Mouse (Mus musculus) urinary bladder, postnatal 14 days (tissue): ENCODE measurements around the gene Fscn1.

Experiments
- DNase-seq: peaks from one replicate; pipeline ENCODE4 v3.0.0; 2021; ENCODE audit warnings: low spot score

The Fscn1 gene

DNA sequence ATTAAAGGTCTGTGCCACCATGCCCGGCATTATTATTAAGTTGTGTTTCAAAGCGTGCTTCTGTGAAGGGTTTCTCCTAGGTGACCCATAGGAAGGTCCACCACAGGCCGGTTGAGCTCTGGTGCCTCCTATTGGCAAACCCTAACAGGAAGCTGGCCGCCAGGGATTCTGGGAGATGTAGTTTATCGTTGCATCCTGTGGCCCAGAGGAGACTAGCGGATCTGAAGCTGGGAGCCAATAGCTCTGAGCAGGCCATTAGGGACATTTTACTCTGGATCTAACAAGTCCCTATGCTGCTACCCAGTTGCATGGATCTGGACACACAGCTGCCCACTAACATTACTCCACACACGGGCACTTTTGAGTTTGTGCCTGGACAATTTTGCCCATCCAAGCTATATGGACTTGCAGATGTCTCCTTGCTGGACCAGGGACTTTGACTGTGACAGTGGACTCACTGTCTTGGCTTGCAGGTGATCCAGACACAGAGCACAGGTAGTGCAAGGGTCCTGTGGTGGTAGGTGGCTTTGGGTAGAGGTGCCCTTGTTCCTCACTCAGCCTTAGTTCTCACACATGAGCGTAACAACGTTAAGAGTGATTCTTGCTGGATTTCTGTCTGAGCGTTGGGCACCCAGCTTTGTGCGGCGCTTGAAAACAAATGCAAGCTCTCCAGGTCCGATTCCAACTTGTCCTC lies 24.4 kb upstream of the Fscn1 start:
- DNase-seq = peak; percentile 79

GRCm38 (mm10) chr5:142936336-142936719 lies 23.8 kb upstream of the Fscn1 start:
- peak; percentile 78 for DNase-seq

GRCm38 (mm10) chr5:142937956-142938727 lies 22.0 kb upstream of the Fscn1 start:
- peak; percentile 46 for DNase-seq

DNA sequence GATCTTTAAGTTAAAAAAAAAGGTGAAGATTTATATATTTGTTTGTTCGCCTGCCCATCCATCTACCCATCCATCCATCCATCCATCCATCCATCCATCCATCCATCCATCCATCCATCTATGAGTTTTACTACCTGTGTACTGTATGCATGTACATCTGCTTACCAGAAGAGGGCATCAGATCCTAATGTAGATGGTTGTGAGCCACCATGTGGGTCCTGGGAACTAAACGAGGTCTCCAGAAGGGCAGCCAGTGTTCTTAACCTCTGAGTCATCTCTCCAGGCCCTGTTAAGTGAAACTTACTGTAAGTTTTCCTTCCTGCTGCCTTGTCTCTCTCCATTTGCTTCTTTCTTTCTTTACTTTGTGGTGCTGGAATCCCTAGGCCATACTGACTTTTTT lies 19.8 kb upstream of the Fscn1 start:
- no peak for DNase-seq

GRCm38 (mm10) chr5:142944979-142945682 lies 15.0 kb upstream of the Fscn1 start:
- DNase-seq = peak; percentile 47

GRCm38 (mm10) chr5:142947460-142947859 lies 12.7 kb upstream of the Fscn1 start:
- DNase-seq = no peak

GRCm38 (mm10) chr5:142949580-142949979 lies 10.6 kb upstream of the Fscn1 start:
- DNase-seq = no peak

DNA sequence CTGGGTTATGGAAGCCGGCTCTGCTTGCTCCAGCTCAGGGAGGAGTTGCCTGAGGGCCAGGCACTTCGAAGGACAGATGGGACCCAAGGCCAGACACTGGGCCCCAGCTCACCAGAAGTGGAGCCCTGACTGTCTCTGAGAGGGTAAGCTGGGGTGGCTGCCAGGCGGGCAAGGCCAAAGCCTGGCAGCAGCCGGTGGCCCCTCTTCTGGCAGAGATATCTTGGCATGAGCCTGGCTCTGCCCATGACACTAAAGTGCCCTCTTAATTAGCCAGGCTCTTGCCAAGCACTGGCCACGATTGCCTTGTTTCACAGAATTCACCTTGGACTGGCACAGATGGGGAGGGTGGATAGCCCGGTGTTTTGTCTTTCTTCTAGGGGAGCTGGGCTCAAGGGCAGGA lies 9.7 kb upstream of the Fscn1 start:
- DNase-seq = no peak

- DNase-seq = no peak
Observed at GRCm38 (mm10) chr5:142953641-142954040, 6.5 kb upstream of the Fscn1 start.

GRCm38 (mm10) chr5:142956956-142957703 lies 3.0 kb upstream of the Fscn1 start:
- no peak for DNase-seq

- peak; percentile 19 for DNase-seq
Observed at GRCm38 (mm10) chr5:142958464-142958863, 1.7 kb upstream of the Fscn1 start.

DNA sequence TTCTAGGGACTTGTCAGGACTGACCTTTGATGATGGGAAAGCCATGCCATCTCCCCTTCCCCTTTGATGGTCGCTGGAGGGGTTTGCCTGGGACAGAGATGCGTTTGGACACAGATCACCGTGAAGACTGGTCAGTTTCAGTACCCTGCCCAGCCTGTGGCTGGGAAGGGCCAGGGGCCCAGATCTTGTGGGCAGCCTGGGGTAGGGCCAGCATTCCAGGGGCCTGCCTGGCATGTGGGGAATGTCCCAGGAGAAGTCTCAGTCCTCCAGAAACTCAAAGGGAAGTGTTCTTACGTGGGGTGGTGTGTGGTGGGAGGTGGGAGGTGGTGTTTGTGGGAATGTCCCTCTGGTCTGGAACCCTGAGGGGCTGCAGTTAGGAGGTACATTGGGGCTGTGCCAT lies 987 bp upstream of the Fscn1 start:
- DNase-seq = no peak

- peak; percentile 25 for DNase-seq
Observed at GRCm38 (mm10) chr5:142960775-142961271, 680 bp downstream of the Fscn1 start.

- no peak for DNase-seq
Observed at GRCm38 (mm10) chr5:142961398-142961880, 1.3 kb downstream of the Fscn1 start.

DNA sequence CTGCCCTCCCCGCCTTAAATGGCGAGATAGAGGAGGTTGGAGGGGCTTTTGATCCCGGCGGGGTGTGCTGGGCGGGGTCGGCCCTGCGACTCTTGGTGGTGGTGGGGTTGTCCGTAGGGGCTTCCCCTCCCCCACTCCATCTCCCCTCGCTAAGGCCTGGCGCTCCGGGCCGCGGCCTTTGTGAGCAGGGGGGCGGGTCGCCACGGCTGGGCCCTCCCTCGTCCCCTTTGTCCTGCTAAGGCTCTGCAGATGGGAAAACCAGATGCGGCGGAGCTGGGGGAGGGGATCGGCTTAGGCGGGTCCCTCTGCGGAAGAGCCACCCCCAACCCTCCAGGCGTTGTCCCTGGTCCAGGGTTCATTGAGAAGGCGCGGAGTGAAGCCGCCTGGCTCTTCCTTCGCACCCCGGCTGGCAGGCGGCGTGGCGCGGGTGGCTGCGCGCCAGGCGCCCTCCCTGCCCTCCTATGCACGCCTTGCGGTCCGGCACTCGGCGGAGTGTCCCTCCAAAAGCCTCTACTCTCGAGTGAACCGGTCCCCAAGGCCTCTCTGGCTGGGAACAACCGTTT lies 1.8 kb downstream of the Fscn1 start:
- DNase-seq = peak; percentile 71

- peak; percentile 33 for DNase-seq
Observed at GRCm38 (mm10) chr5:142962444-142962961, 2.4 kb downstream of the Fscn1 start.

GRCm38 (mm10) chr5:142963003-142963704 lies 3.0 kb downstream of the Fscn1 start:
- DNase-seq = peak; percentile 77

- peak; percentile 61 for DNase-seq
Observed at GRCm38 (mm10) chr5:142963705-142964494, 3.8 kb downstream of the Fscn1 start.

DNA sequence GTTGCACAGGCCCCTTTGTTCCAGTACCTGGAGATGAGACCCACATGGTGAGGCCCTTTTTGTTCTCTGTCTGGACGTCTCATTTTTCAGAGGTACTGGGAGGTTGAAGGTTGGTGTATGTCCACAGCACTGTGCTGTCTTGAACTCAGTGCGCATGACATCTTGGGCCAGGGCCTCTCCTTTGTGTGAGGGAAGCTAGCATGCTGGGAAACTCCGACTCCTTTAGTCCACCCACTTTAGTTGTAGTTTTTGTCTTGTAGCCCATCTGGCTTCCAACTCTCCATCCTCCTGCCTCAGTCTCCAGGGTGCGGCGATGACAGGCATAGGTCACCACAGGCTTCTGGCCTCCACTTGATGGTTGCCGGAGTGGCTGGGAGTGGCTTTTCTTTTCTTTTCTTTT lies 4.5 kb downstream of the Fscn1 start:
- no peak for DNase-seq

- no peak for DNase-seq
Observed at GRCm38 (mm10) chr5:142968411-142968810, 8.3 kb downstream of the Fscn1 start.
